Mouse (Mus musculus) gastrocnemius, postnatal 14 days (tissue): ENCODE results near the gene Pla2g4a. TPM values are rescaled to one million over a fixed set of nuclear protein-coding genes. Genes with fewer than 3 reads are reported as not detected.

Experiments
- DNase-seq: peaks from one replicate; pipeline ENCODE4 v3.0.0; 2021; ENCODE audit warnings: mixed read lengths
- intact Hi-C: fragments of 180-260 bp; cut with DNase I; formaldehyde crosslinking; loops from one replicate; pipeline ENCODE4 v1.15.1; 2025; ENCODE audit warnings: low total_unique reads
- total RNA-seq, 2 experiments: library from RNA; stranded (reverse); gene quantifications; 2 replicates each; pipeline ENCODE4 v1.2.3; 2021

Gene Pla2g4a
- total RNA-seq, 2 experiments from 2014 or later, result 2.8 to 3.8 TPM

DNA sequence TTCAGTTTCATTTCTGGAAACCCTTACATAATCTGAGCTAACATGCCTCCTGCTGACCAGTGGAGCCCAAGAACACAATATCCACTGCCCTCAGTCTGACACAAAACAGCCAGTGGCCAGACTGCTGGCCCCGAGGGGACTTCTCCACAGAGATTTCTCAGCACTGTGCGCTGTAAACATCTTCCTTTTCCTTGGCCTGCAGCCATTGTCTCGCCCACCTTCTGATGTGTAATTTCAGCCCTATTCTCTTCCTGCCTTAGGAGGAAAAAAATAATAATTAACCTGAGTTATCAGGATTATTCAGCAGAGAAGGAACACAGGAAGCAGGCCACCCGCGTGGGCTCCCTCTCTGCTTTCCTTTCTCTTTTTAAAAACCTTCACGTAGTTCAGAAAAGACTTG lies 98.3 kb downstream of the Pla2g4a start:
- peak; percentile 26 for DNase-seq
- intact Hi-C loops, result no loop called here

GRCm38 (mm10) chr1:149862181-149862580 lies 98.9 kb downstream of the Pla2g4a start:
- DNase-seq, result no peak

DNA sequence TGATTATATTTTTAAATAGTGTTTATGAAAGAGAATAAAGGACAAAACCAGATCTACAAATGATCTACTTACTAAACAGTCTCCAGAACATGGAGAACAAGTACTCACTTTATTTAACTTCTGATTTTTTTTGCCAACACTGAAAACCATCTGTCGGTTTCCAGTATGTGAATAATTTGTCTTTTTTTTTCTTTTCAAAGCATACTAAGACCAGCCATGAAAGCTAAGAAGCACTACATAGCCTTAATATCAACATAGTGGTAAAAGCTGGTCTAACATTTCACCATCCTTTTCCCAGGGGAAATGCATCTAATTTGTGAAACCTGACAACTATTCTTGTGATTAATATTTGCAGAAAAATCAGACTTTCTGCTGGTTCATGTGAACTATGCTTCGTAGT lies 99.5 kb downstream of the Pla2g4a start:
- intact Hi-C loops, result no loop called here
- DNase-seq, result no peak

More at GRCm38 (mm10) chr1:149862181-149862580, 98.9 kb downstream of the Pla2g4a start:
- intact Hi-C loops, result no loop called here

GRCm38 (mm10) chr1:149858734-149859133 lies 102.4 kb downstream of the Pla2g4a start:
- no peak for DNase-seq
- intact Hi-C loops, result no loop called here

GRCm38 (mm10) chr1:149856720-149857119 lies 104.4 kb downstream of the Pla2g4a start:
- intact Hi-C loops, result no loop called here
- DNase-seq, result peak; percentile 73

GRCm38 (mm10) chr1:149855581-149855980 lies 105.5 kb downstream of the Pla2g4a start:
- intact Hi-C loops, result no loop called here
- DNase-seq, result peak; percentile 27

DNA sequence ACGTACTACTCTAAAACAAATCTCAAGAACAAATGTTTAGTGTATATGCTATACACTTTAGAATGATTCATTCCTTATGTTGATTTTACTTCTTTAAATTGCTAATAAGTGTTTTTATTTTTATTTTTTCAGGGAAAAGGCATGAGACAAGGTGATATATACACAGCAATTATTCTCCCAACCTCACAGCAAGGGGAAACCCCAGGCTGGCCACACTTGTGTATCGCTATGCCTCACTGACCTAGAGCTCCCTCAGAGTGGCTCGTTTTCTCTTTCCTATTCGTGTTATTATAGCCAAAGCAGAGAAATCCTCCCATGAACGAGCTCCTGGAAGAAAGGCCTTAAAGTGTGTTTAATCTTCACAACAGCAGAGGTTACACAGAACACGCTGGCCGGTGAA lies 106.2 kb downstream of the Pla2g4a start:
- no peak for DNase-seq
- intact Hi-C loops, result no loop called here

DNA sequence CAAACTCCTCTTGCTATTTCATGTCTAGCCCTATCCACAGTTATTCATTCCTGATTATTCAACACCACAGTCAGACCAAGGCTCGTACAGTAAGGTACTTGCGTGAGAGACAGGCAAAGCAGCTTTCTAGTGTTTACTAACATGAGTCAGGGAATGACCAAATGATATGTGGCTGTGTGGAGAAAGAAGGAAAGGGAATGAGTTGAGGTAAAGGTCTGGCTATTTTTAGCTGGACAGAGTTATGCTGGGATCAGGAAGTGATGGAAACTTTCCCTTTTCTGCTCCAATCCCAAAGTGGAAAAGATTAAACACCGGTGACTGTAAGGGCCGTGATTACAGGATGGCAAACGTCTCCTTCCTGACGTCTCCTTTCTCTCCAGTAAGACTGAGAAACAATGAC lies 114.4 kb downstream of the Pla2g4a start:
- DNase-seq, result no peak
- intact Hi-C loops, result no loop called here

DNA sequence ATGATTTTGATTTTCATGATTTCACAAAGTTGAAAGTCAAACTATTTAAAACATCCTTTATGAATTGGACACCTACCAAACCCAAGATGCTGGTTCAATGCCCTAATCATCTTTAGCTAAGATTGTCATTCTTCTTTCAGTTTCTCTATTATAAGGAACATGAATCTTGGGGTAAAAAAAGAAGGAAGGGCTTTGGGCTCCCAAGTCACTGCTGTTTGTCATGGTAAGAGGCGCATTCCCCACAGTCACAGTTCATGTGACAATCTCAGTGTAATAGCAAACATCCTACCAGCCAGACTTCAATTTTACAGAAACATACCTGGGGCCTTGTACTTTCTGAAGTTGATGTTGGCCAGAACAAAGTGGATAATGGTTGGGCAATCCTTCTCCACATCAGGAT lies 119.2 kb downstream of the Pla2g4a start:
- intact Hi-C loops, result no loop called here
- no peak for DNase-seq

GRCm38 (mm10) chr1:149840961-149841416 lies 120.1 kb downstream of the Pla2g4a start:
- intact Hi-C loops, result no loop called here
- no peak for DNase-seq

- intact Hi-C loops, result no loop called here
- DNase-seq, result no peak
These were observed 120.7 kb downstream of the Pla2g4a start for GRCm38 (mm10) chr1:149840312-149840930.

DNA sequence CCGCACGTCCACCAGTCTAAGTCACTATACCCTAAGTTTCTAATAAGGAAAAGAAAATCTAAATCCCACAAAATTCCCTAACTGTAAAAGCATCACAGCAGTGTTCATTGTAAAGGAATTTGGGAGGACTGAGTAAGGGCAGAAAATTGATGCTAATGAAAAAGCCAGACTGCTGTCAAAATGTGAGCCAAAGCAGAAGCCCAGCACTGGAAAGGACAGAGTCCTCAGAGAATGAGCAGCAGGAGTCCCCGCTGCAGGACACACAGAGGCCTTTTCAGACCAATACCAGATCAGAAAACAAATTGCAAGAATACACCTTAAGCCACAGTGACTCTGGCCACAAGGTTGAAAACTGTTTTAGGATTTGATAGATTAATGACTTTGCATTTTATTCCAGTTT lies 124.6 kb downstream of the Pla2g4a start:
- no peak for DNase-seq
- intact Hi-C loops, result loop anchor here (10.0 kb wide), 1 partner anchor 428 kb away; no protein-coding TSS in a partner anchor

GRCm38 (mm10) chr1:149833876-149834275 lies 127.2 kb downstream of the Pla2g4a start:
- no peak for DNase-seq
- intact Hi-C loops, result loop anchor here (10.0 kb wide), 1 partner anchor 431 kb away; no protein-coding TSS in a partner anchor

GRCm38 (mm10) chr1:149832952-149833351 lies 128.1 kb downstream of the Pla2g4a start:
- no peak for DNase-seq
- intact Hi-C loops, result loop anchor here (10.0 kb wide), 1 partner anchor 432 kb away; no protein-coding TSS in a partner anchor

DNA sequence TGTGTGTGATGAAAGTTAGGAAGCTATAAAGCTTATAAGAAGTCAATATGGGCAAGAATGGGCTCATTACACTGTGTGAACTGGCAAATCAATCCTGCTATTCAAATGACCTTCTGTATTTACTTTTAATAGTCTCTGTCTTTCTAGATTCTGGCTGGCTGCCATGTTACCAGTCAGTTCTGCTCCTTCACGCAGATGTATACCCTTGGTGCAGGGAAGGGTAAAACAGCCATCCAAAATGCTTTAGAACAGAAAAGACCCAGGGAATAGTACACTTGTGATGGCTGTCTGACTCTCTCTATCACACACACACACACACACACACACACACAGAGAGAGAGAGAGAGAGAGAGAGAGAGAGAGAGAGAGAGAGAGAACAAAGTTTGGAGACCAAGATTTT lies 128.6 kb downstream of the Pla2g4a start:
- intact Hi-C loops, result loop anchor here (10.0 kb wide), 1 partner anchor 432 kb away; no protein-coding TSS in a partner anchor
- DNase-seq, result no peak

- intact Hi-C loops, result loop anchor here (10.0 kb wide), 1 partner anchor 434 kb away; no protein-coding TSS in a partner anchor
- DNase-seq, result no peak
These were observed 130.0 kb downstream of the Pla2g4a start for GRCm38 (mm10) chr1:149831100-149831499.

GRCm38 (mm10) chr1:149813616-149814345 lies 147.3 kb downstream of the Pla2g4a start:
- no peak for DNase-seq
- intact Hi-C loops, result no loop called here

GRCm38 (mm10) chr1:149809527-149809926 lies 151.6 kb downstream of the Pla2g4a start:
- intact Hi-C loops, result no loop called here
- no peak for DNase-seq
